Comparison of ENCODE assay signal across 9 mouse cellular contexts in the genomic region with DNA sequence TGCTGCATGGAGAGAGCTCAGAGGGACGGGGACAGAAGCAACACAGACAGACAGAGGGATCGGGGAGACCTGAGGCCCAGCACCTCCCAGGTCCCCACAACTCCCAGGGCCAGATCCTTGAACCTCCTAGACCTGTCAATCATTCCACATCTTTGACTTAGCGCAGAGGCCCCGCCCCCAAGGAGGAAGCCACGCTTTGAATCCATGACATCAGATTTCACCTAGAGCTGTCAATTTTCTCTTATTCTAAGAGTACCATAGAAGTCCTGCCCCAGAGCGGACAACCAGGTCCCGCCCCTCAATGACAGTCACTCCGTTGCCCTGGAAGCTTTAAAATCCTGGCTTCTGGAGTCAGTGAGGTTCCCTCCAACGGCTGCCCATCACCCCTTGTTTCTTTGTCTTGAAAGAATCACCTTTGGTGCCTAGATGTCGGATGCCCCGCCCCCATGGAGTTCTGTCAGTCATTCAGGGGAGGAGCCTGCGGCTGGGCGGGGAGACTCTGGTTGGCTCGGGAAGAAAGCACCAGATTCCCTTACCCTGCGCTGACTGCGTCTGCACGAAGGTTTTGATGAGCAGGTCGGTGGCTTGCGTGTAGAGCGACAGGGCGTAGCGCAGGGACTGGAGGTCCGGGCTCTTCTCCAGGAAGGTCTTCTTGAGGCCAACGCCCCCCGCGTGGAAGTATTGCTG. TPM values are rescaled to one million over a fixed set of nuclear protein-coding genes. Genes with fewer than 3 reads are reported as not detected.
DNase-seq lines count a peak whose midpoint lies in the region; ATAC-seq and TF ChIP-seq lines count a peak whose summit lies in the region.
"Had no signal": no experiment of that assay in that cellular context is flagged by ENCODE, and none has a peak within 500 bp of the region (broad histone marks: within the 10 kb centered on the region; RNA-seq: fewer than 3 reads in every experiment).

No protein-coding gene starts in this region.

- 3% methylated on average over 24 of the region's 26 CpGs for WGBS in embryonic facial prominence, embryonic 14.5 days
- WGBS in hindbrain, embryonic 12.5 days, result 4% methylated on average over 26 of the region's 26 CpGs
- 1% methylated on average over 26 of the region's 26 CpGs for WGBS in limb, embryonic 14.5 days
- 3% methylated on average over 26 of the region's 26 CpGs for WGBS in midbrain, embryonic 14.5 days

- H3K27me3 ChIP-seq in embryonic facial prominence, embryonic 14.5 days (replicated peaks; ENCODE audit: control insufficient read depth, insufficient read depth, low read length), result peaks cover 22% of the 10 kb centered on the region
- peaks cover 73% of the 10 kb centered on the region for H3K27me3 ChIP-seq in hindbrain, embryonic 12.5 days
- H3K27me3 ChIP-seq in limb, embryonic 14.5 days (ENCODE audit: control insufficient read depth, insufficient read depth, low read length), result peaks cover 8% of the 10 kb centered on the region; the same call in 1 of the 2 replicates
- peaks cover 10% of the 10 kb centered on the region for H3K27me3 ChIP-seq in midbrain, embryonic 14.5 days (ENCODE audit: control insufficient read depth, insufficient read depth, low read length)

- no peak overlapping the region for H3K27ac ChIP-seq in embryonic facial prominence, embryonic 14.5 days (replicated peaks; ENCODE audit: low read depth, low read length)
- H3K27ac ChIP-seq in hindbrain, embryonic 12.5 days, result no peak overlapping the region
- no peak overlapping the region for H3K27ac ChIP-seq in limb, embryonic 14.5 days (replicated peaks; ENCODE audit: low read depth, low read length)
- peak overlapping the region; percentile 57 for H3K27ac ChIP-seq in midbrain, embryonic 14.5 days (replicated peaks; ENCODE audit: low read depth, low read length)

- H3K4me2 ChIP-seq in embryonic facial prominence, embryonic 14.5 days (ENCODE audit: low read depth, low read length), result peak overlapping the region; percentile 44
- peak overlapping the region; percentile 38 for H3K4me2 ChIP-seq in hindbrain, embryonic 12.5 days (replicated peaks)
- peak overlapping the region; percentile 42 for H3K4me2 ChIP-seq in limb, embryonic 14.5 days (replicated peaks; ENCODE audit: low read depth, low read length, severe bottlenecking)
- H3K4me2 ChIP-seq in midbrain, embryonic 14.5 days (ENCODE audit: low read length), result peak overlapping the region; percentile 36

- H3K36me3 ChIP-seq in embryonic facial prominence, embryonic 14.5 days (ENCODE audit: control insufficient read depth, insufficient read depth, low read length), result no peaks in the 10 kb centered on the region
- peaks cover 8% of the 10 kb centered on the region for H3K36me3 ChIP-seq in hindbrain, embryonic 12.5 days
- no peaks in the 10 kb centered on the region for H3K36me3 ChIP-seq in limb, embryonic 14.5 days (ENCODE audit: control insufficient read depth, insufficient read depth, low read length)
- peaks cover 13% of the 10 kb centered on the region; the same call in 1 of the 2 replicates for H3K36me3 ChIP-seq in midbrain, embryonic 14.5 days (ENCODE audit: control insufficient read depth, insufficient read depth, low read length)

- TF ChIP-seq POLR2A in limb, embryonic 14.5 days (IDR thresholded peaks at IDR 0.05; ENCODE audit: borderline replicate concordance, extremely low read depth, insufficient read depth, insufficient read length), result no peak

- peak overlapping the region; percentile 22; the same call in 1 of the 2 replicates for H3K9ac ChIP-seq in embryonic facial prominence, embryonic 14.5 days (ENCODE audit: low read depth, low read length)
- peak overlapping the region; percentile 48; the same call in 1 of the 2 replicates for H3K9ac ChIP-seq in hindbrain, embryonic 12.5 days
- H3K9ac ChIP-seq in limb, embryonic 14.5 days (ENCODE audit: low read depth, low read length, severe bottlenecking), result 0 out of 2 replicates have a peak overlapping the region, but pooled peaks have one; percentile 16
- H3K9ac ChIP-seq in midbrain, embryonic 14.5 days (replicated peaks; ENCODE audit: low read length), result 0 out of 2 replicates have a peak overlapping the region, but pooled peaks have one; percentile 12

- peaks cover 8% of the 10 kb centered on the region for H3K4me1 ChIP-seq in embryonic facial prominence, embryonic 14.5 days (ENCODE audit: control insufficient read depth, insufficient read depth, low read length)
- H3K4me1 ChIP-seq in hindbrain, embryonic 12.5 days, result peaks cover 15% of the 10 kb centered on the region
- peaks cover 6% of the 10 kb centered on the region; the same call in 1 of the 2 replicates for H3K4me1 ChIP-seq in limb, embryonic 14.5 days (ENCODE audit: control insufficient read depth, insufficient read depth, low read length)
- peaks cover 6% of the 10 kb centered on the region for H3K4me1 ChIP-seq in midbrain, embryonic 14.5 days (ENCODE audit: control insufficient read depth, insufficient read depth, low read length)

- peak; percentile 84 for DNase-seq in CD4-positive helper T cell, adult 2 months (ENCODE audit: low read depth, low spot score)
- DNase-seq in Muller cell, postnatal 12 days (ENCODE audit: inconsistent ontology term), result peak; percentile 51
- DNase-seq in embryonic facial prominence, embryonic 14.5 days (ENCODE audit: low spot score), result peak; percentile 73
- DNase-seq in limb, embryonic 14.5 days (ENCODE audit: low spot score), result peak; percentile 52
- DNase-seq in midbrain, embryonic 14.5 days, result peak; percentile 84
- DNase-seq in thymus, postnatal 10 days (ENCODE audit: low spot score in 2 of 2), result peak; percentile 75 to 76
- DNase-seq in MN1 (ENCODE audit: low spot score), result no peak

- peak overlapping the region; percentile 20 for H3K4me3 ChIP-seq in embryonic facial prominence, embryonic 14.5 days (ENCODE audit: low read depth, low read length)
- peak overlapping the region; percentile 7; the same call in 1 of the 2 replicates for H3K4me3 ChIP-seq in hindbrain, embryonic 12.5 days
- H3K4me3 ChIP-seq in limb, embryonic 14.5 days (replicated peaks; ENCODE audit: low read length), result peak overlapping the region; percentile 14; the same call in 1 of the 2 replicates
- no peak overlapping the region; the same call in 1 of the 2 replicates for H3K4me3 ChIP-seq in midbrain, embryonic 14.5 days (replicated peaks; ENCODE audit: low read depth, low read length)
- H3K4me3 ChIP-seq: erythroblast, embryonic 14.5 days had no signal

- H3K9me3 ChIP-seq in embryonic facial prominence, embryonic 14.5 days (ENCODE audit: control insufficient read depth, low read length), result no peaks in the 10 kb centered on the region
- no peaks in the 10 kb centered on the region; the same call in none of the 2 replicates for H3K9me3 ChIP-seq in hindbrain, embryonic 12.5 days (replicated peaks)
- no peaks in the 10 kb centered on the region for H3K9me3 ChIP-seq in limb, embryonic 14.5 days (ENCODE audit: control insufficient read depth, low read length)
- no peaks in the 10 kb centered on the region for H3K9me3 ChIP-seq in midbrain, embryonic 14.5 days (ENCODE audit: control insufficient read depth, low read length)

- ATAC-seq in embryonic facial prominence, embryonic 14.5 days (ENCODE audit: low read depth), result peak; percentile 54
- peak; percentile 47 for ATAC-seq in hindbrain, embryonic 12.5 days (ENCODE audit: low FRiP score)
- peak; percentile 23; the same call in 1 of the 2 replicates for ATAC-seq in limb, embryonic 14.5 days (ENCODE audit: low FRiP score, low read depth)
- peak; percentile 49; the same call in 1 of the 2 replicates for ATAC-seq in midbrain, embryonic 14.5 days (ENCODE audit: low FRiP score, low TSS enrichment)

RNA-seq across cellular contexts. Expression of a gene that starts 23.3 kb away (rescaled TPM):
- 107 and 112 TPM in 2 replicates for polyA plus RNA-seq in embryonic facial prominence, embryonic 14.5 days (2014; fragmentation: Nextera tagmentation; extraction: Ambion mirVana)
- polyA plus RNA-seq in hindbrain, embryonic 12.5 days (2016; fragmentation: Nextera tagmentation; extraction: Ambion mirVana), result 63.7 and 65.9 TPM in 2 replicates
- 240 and 285 TPM in 2 replicates for polyA plus RNA-seq in limb, embryonic 14.5 days (2012; rRNA removed)
- polyA plus RNA-seq in limb, embryonic 14.5 days (2014; fragmentation: Nextera tagmentation; extraction: Ambion mirVana), result 114 and 116 TPM in 2 replicates
- polyA plus RNA-seq in midbrain, embryonic 14.5 days (2014; fragmentation: Nextera tagmentation; extraction: Ambion mirVana), result 60.4 and 70.3 TPM in 2 replicates

RNA-seq across cellular contexts. Expression of a gene that starts 36.7 kb away (rescaled TPM):
- polyA plus RNA-seq in embryonic facial prominence, embryonic 14.5 days (2014; fragmentation: Nextera tagmentation; extraction: Ambion mirVana), result 2.3 and 3.5 TPM in 2 replicates
- 5.3 and 6.3 TPM in 2 replicates for polyA plus RNA-seq in hindbrain, embryonic 12.5 days (2016; fragmentation: Nextera tagmentation; extraction: Ambion mirVana)
- 7.5 and 7.8 TPM in 2 replicates for polyA plus RNA-seq in limb, embryonic 14.5 days (2012; rRNA removed)
- 2.9 and 3.3 TPM in 2 replicates for polyA plus RNA-seq in limb, embryonic 14.5 days (2014; fragmentation: Nextera tagmentation; extraction: Ambion mirVana)
- 6.3 and 8.5 TPM in 2 replicates for polyA plus RNA-seq in midbrain, embryonic 14.5 days (2014; fragmentation: Nextera tagmentation; extraction: Ambion mirVana)

RNA-seq across cellular contexts. Expression of a gene that starts 37.4 kb away (rescaled TPM):
- 1.1 and 1.4 TPM in 2 replicates for polyA plus RNA-seq in embryonic facial prominence, embryonic 14.5 days (2014; fragmentation: Nextera tagmentation; extraction: Ambion mirVana)
- polyA plus RNA-seq in hindbrain, embryonic 12.5 days (2016; fragmentation: Nextera tagmentation; extraction: Ambion mirVana), result 13.9 and 16.1 TPM in 2 replicates
- 0.28 and 0.39 TPM in 2 replicates for polyA plus RNA-seq in limb, embryonic 14.5 days (2012; rRNA removed)
- polyA plus RNA-seq in limb, embryonic 14.5 days (2014; fragmentation: Nextera tagmentation; extraction: Ambion mirVana), result 0.91 and 0.97 TPM in 2 replicates
- polyA plus RNA-seq in midbrain, embryonic 14.5 days (2014; fragmentation: Nextera tagmentation; extraction: Ambion mirVana), result 17.4 and 18.9 TPM in 2 replicates

RNA-seq across cellular contexts. Expression of a gene that starts 42.0 kb away (rescaled TPM):
- polyA plus RNA-seq in embryonic facial prominence, embryonic 14.5 days (2014; fragmentation: Nextera tagmentation; extraction: Ambion mirVana), result 4.8 and 5.2 TPM in 2 replicates
- polyA plus RNA-seq in hindbrain, embryonic 12.5 days (2016; fragmentation: Nextera tagmentation; extraction: Ambion mirVana), result 3.7 and 3.8 TPM in 2 replicates
- polyA plus RNA-seq in limb, embryonic 14.5 days (2012; rRNA removed), result 8.0 and 11.1 TPM in 2 replicates
- 5.2 and 5.3 TPM in 2 replicates for polyA plus RNA-seq in limb, embryonic 14.5 days (2014; fragmentation: Nextera tagmentation; extraction: Ambion mirVana)
- polyA plus RNA-seq in midbrain, embryonic 14.5 days (2014; fragmentation: Nextera tagmentation; extraction: Ambion mirVana), result 2.5 and 3.6 TPM in 2 replicates

RNA-seq across cellular contexts. Expression of a gene that starts 42.1 kb away (rescaled TPM):
- 239 and 245 TPM in 2 replicates for polyA plus RNA-seq in embryonic facial prominence, embryonic 14.5 days (2014; fragmentation: Nextera tagmentation; extraction: Ambion mirVana)
- 197 and 202 TPM in 2 replicates for polyA plus RNA-seq in hindbrain, embryonic 12.5 days (2016; fragmentation: Nextera tagmentation; extraction: Ambion mirVana)
- 141 and 216 TPM in 2 replicates for polyA plus RNA-seq in limb, embryonic 14.5 days (2012; rRNA removed)
- polyA plus RNA-seq in limb, embryonic 14.5 days (2014; fragmentation: Nextera tagmentation; extraction: Ambion mirVana), result 249 and 255 TPM in 2 replicates
- 241 and 269 TPM in 2 replicates for polyA plus RNA-seq in midbrain, embryonic 14.5 days (2014; fragmentation: Nextera tagmentation; extraction: Ambion mirVana)
